Mouse (Mus musculus) testis, adult 2 months (tissue): ENCODE results near the gene Cnn1. TPM values are rescaled to one million over a fixed set of nuclear protein-coding genes. Genes with fewer than 3 reads are reported as not detected.

ENCODE experiments used
- H3K27ac ChIP-seq: fragments of 200-500 bp; 2 replicates; pipeline ENCODE4 v1.5.1; 2012; ENCODE audit warnings: low read depth, low read length; ENCODE audit not compliant: control insufficient read depth, insufficient read depth
- H3K27me3 ChIP-seq: fragments of 200-500 bp; 2 replicates; pipeline ENCODE4 v1.6.1; 2012; ENCODE audit warnings: mild to moderate bottlenecking, low read length, moderate library complexity; ENCODE audit not compliant: control insufficient read depth, insufficient read depth
- H3K36me3 ChIP-seq: fragments of 200-500 bp; 2 replicates; pipeline ENCODE4 v1.6.1; 2012; ENCODE audit warnings: mild to moderate bottlenecking, low read length; ENCODE audit not compliant: control insufficient read depth, insufficient read depth
- H3K4me1 ChIP-seq: fragments of 200-500 bp; 2 replicates; pipeline ENCODE4 v1.6.1; 2012; ENCODE audit warnings: low read length; ENCODE audit not compliant: control insufficient read depth, insufficient read depth
- H3K4me3 ChIP-seq: fragments of 200-500 bp; 2 replicates; pipeline ENCODE4 v1.5.1; 2012; ENCODE audit warnings: low read depth, mild to moderate bottlenecking, low read length, moderate library complexity, mixed read lengths; ENCODE audit not compliant: control insufficient read depth
- CTCF ChIP-seq: fragments of 200-500 bp; IDR thresholded peaks from 2 replicates; pipeline ENCODE4 v1.5.1; 2012; ENCODE audit warnings: low read depth, mild to moderate bottlenecking, inconsistent platforms, low read length, moderate library complexity; ENCODE audit not compliant: control insufficient read depth, insufficient read depth, insufficient replicate concordance
- POLR2A ChIP-seq: fragments of 200-500 bp; IDR thresholded peaks from 2 replicates; pipeline ENCODE4 v1.6.1; 2012; ENCODE audit warnings: low read depth, mild to moderate bottlenecking, inconsistent platforms, low read length, moderate library complexity; ENCODE audit not compliant: control insufficient read depth
- polyA plus RNA-seq: library from polyadenylated mRNA; depleted of rRNA; stranded (reverse); fragments of >200 nt; gene quantifications from 2 replicates; pipeline ENCODE4 v1.2.3, GENCODE M21; 2012; rRNA removed

Cnn1 gene
- polyA plus RNA-seq, 1 experiment: 5.8 TPM

- no peak overlapping the region for H3K4me3 ChIP-seq
- TF ChIP-seq CTCF (no peak), POLR2A (no peak)
- H3K4me1 ChIP-seq: peaks cover 6% of the 10 kb centered on the region
- H3K27me3 ChIP-seq: no peaks in the 10 kb centered on the region
- no peak overlapping the region for H3K27ac ChIP-seq
- H3K36me3 ChIP-seq: no peaks in the 10 kb centered on the region
These were observed 51.9 kb downstream of the Cnn1 start for GRCm38 (mm10) chr9:22150946-22151345.

GRCm38 (mm10) chr9:22153810-22154209 lies 54.8 kb downstream of the Cnn1 start:
- Histone ChIP-seq H3K4me3 (no peak overlapping the region), H3K36me3 (no peaks in the 10 kb centered on the region), H3K27me3 (no peaks in the 10 kb centered on the region), H3K27ac (no peak overlapping the region), H3K4me1 (peaks cover 24% of the 10 kb centered on the region)
- TF ChIP-seq CTCF (no peak), POLR2A (no peak)

DNA sequence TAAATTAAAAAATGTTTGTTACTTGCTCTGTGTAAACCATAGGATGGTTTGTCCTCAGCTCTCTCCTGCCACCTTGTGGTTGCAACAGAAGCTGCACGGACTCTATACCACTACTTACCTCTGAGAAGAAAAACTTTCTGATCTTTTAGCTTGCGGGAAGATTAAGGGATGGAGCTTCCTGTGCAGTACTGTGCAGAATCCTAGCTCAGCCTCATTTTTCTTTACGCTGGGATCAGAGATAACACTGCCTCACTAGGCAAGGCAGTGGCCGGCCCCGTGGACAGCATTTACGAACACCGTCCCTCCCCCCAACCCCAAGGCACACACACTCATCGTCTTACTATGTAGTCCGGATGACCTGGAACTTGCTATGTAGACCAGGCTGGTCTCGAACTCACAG lies 56.6 kb downstream of the Cnn1 start:
- no peak overlapping the region for H3K27ac ChIP-seq
- H3K36me3 ChIP-seq: no peaks in the 10 kb centered on the region
- H3K4me3 ChIP-seq: peak overlapping the region; percentile 12
- no peak for TF ChIP-seq POLR2A
- peak; percentile 27; the same call in 1 of the 2 replicates for TF ChIP-seq CTCF
- H3K4me1 ChIP-seq: peaks cover 20% of the 10 kb centered on the region
- no peaks in the 10 kb centered on the region for H3K27me3 ChIP-seq

DNA sequence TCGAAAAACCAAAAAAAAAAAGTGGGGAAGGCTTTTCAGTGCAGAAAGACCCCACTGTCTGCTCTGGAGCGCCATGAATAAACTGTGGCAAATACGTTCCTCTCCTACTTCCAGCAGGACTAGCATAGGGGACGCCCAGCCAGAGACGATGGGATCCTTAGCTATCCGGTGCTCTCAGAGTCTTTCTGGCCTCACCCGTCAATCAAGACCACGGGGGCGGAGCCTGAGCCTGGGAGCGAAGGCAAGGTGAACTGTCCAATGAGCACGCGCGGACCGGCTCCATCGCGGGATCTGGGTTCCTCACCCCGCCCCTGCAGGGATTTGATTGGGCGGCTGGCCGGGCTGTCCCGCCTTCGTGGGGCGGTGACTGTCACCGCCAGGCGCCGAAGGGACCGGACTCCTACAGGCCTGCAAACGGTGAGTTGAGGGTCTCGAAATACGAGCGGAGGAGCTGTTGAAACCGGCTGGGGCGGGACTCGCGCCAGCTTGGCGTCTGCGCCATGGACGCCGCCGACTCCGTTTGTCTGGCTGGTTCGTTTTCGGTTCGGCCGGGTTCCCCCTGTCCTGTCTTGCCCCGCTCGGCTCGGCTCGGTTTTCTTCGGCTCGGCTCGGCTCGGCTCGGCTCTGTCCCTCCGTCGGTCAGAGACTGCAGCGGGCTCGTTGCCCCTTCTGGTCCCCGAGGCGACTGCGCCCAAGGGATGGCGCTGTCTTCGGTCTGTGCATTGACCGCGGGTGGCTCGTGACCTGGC lies 57.7 kb downstream of the Cnn1 start, which contains the start of gene Pigyl:
Gene Pigyl, plus strand, starts transcription at position 350 of the 749 bp plus-strand sequence.
- Histone ChIP-seq H3K4me3 (peak within 1 kb of the TSS; percentile 97), H3K27me3 (no peaks in the 10 kb centered on the region), H3K4me1 (peaks cover 20% of the 10 kb centered on the region), H3K27ac (peak within 1 kb of the TSS; percentile 94), H3K36me3 (no peaks in the 10 kb centered on the region)
- peak; percentile 77 for TF ChIP-seq POLR2A
- TF ChIP-seq CTCF: no peak

DNA sequence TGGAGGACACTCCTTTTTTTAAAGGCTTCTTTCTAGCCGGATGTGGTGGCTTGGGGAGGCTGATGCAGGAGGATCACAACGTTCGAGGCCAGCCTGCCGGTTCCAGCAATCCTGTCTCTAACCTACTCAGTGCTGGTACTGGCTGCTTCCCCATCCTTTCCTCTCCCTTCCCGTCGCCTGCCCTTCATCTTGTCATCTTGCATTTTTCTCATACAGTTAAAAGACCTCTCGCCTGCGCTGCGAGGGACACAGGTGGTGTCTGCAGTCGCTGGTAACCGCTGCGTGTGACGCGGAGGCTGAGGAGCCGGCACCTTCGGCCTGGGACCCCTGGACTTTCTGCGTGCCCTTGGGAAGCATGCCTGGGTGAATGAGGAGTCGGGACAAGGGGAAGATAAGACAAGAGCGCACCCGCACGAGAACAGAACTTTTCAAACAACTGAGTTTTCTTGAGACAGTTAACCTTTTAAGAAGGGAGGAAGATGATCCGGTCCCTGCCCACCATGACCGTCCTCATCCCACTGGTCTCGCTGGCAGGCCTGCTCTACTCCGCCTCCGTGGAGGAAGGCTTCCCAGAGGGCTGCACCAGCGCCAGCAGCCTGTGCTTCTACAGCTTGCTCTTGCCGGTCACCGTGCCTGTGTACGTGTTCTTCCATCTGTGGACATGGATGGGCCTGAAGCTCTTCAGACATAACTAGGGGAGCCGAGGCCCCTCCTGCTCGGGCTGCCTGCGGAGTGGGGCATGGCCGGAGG lies 58.7 kb downstream of the Cnn1 start:
- TF ChIP-seq POLR2A (no peak), CTCF (no peak)
- Histone ChIP-seq H3K27me3 (no peaks in the 10 kb centered on the region), H3K36me3 (no peaks in the 10 kb centered on the region), H3K4me1 (peaks cover 20% of the 10 kb centered on the region), H3K4me3 (peak overlapping the region; percentile 97), H3K27ac (peak overlapping the region; percentile 27; the same call in 1 of the 2 replicates)

Other genes with a start within 250 kb of the Cnn1 start
- gene Dock6, start 246.6 kb upstream of the Cnn1 start, polyA plus RNA-seq: 41.5 and 46.0 TPM in 2 replicates
- 21.2 and 22.7 TPM in 2 replicates for gene Rab3d, start 181.0 kb upstream of the Cnn1 start, polyA plus RNA-seq
- 72.0 and 74.9 TPM in 2 replicates for gene Ccdc159, start 171.7 kb upstream of the Cnn1 start, polyA plus RNA-seq
- 296 and 312 TPM in 2 replicates for gene Tmem205, start 171.7 kb upstream of the Cnn1 start, polyA plus RNA-seq
- gene Plppr2, start 162.2 kb upstream of the Cnn1 start, polyA plus RNA-seq: 33.3 and 39.3 TPM in 2 replicates
- gene Swsap1, start 143.5 kb upstream of the Cnn1 start, polyA plus RNA-seq: 4.7 and 5.1 TPM in 2 replicates
- 1.5 and 1.9 TPM in 2 replicates for gene Epor, start 135.7 kb upstream of the Cnn1 start, polyA plus RNA-seq
- 3.9 and 5.2 TPM in 2 replicates for gene Rgl3, start 109.8 kb upstream of the Cnn1 start, polyA plus RNA-seq
- gene Ccdc151, start 96.6 kb upstream of the Cnn1 start, polyA plus RNA-seq: 38.5 and 46.0 TPM in 2 replicates
- gene Prkcsh, start 96.4 kb upstream of the Cnn1 start, polyA plus RNA-seq: 41.2 and 43.3 TPM in 2 replicates
- 1.8 and 1.9 TPM in 2 replicates for gene Elavl3, start 47.2 kb upstream of the Cnn1 start, polyA plus RNA-seq
- not detected in 2 replicates for gene Gm49318, start 28.0 kb upstream of the Cnn1 start, polyA plus RNA-seq
- 43.1 and 44.9 TPM in 2 replicates for gene Zfp653, start 27.8 kb upstream of the Cnn1 start, polyA plus RNA-seq
- 71.6 and 72.6 TPM in 2 replicates for gene Ecsit, start 13.8 kb upstream of the Cnn1 start, polyA plus RNA-seq
- 1,299 and 1,403 TPM in 2 replicates for gene Elof1, start 18.0 kb downstream of the Cnn1 start, polyA plus RNA-seq
- 8.2 and 10.7 TPM in 2 replicates for gene Acp5, start 36.5 kb downstream of the Cnn1 start, polyA plus RNA-seq
- 64.8 and 73.5 TPM in 2 replicates for gene Pigyl, start 57.6 kb downstream of the Cnn1 start, polyA plus RNA-seq
- gene Zfp872, start 88.9 kb downstream of the Cnn1 start, polyA plus RNA-seq: 0.05 and 0.16 TPM in 2 replicates
- gene Zfp809, start 126.5 kb downstream of the Cnn1 start, polyA plus RNA-seq: 8.5 and 9.4 TPM in 2 replicates
- gene Zfp599, start 160.7 kb downstream of the Cnn1 start, polyA plus RNA-seq: 0.02 and 0.05 TPM in 2 replicates
- gene Zfp810, start 208.4 kb downstream of the Cnn1 start, polyA plus RNA-seq: 2.5 and 2.6 TPM in 2 replicates